In the genomic region with DNA sequence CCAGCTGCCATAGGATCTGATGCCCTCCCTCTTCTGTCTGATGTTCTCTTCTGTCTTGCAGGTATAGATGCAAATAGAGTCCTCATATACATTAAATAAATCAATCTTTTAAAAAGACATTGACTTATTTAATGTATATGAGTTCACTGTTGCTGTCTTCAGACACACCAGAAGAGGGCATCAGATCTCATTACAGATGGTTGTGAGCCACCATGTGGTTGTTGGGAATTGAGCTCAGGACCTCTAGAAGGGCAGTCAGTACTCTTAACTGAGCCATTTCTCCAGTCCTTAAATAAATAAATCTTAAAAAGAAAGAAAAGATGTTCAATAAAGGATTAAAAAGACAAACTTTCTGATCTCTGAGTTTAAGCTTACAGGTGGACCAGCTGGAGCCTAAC, we compare ENCODE assay signal across 9 mouse cellular contexts. TPM values are rescaled to one million over a fixed set of nuclear protein-coding genes. Genes with fewer than 3 reads are reported as not detected.
DNase-seq lines count a peak whose midpoint lies in the region; ATAC-seq and TF ChIP-seq lines count a peak whose summit lies in the region.
"Had no signal": no experiment of that assay in that cellular context is flagged by ENCODE, and none has a peak within 500 bp of the region (broad histone marks: within the 10 kb centered on the region; RNA-seq: fewer than 3 reads in every experiment).

No protein-coding gene starts in this region.

- peak overlapping the region; percentile 95 for H3K4me2 ChIP-seq in heart, embryonic 12.5 days
- peak overlapping the region; percentile 52 for H3K4me2 ChIP-seq in hindbrain, embryonic 11.5 days (replicated peaks; ENCODE audit: low read depth, low read length)

- H3K27ac ChIP-seq in heart, embryonic 12.5 days (ENCODE audit: poor library complexity, severe bottlenecking): peak overlapping the region; percentile 86; the same call in 1 of the 2 replicates
- peak overlapping the region; percentile 27; the same call in 1 of the 2 replicates for H3K27ac ChIP-seq in ES-Bruce4 (ENCODE audit: insufficient read depth, low read length)
- H3K27ac ChIP-seq in hindbrain, embryonic 11.5 days (ENCODE audit: low read depth, low read length): no peak overlapping the region
- H3K27ac ChIP-seq in midbrain, embryonic 10.5 days (replicated peaks): peak overlapping the region; percentile 98

- ATAC-seq in heart, embryonic 12.5 days (ENCODE audit: insufficient number of reproducible peaks, low FRiP score): no peak
- ATAC-seq in hindbrain, embryonic 11.5 days (ENCODE audit: low FRiP score): no peak
- ATAC-seq in CD4-positive, CD25-positive, alpha-beta regulatory T cell, adult 4 months: no peak

- DNase-seq in heart, adult 18-20 months: no peak
- DNase-seq in hindbrain, embryonic 11.5 days (ENCODE audit: low spot score): no peak
- no peak for DNase-seq in midbrain, embryonic 10.5 days (ENCODE audit: low spot score)
- no peak for DNase-seq in ovary, postnatal 10 days (ENCODE audit: low spot score)
- no peak for DNase-seq in spleen, adult 12 weeks (ENCODE audit: low spot score)
- DNase-seq: cerebellum, adult 11 months had no signal

- peak overlapping the region; percentile 84 for H3K9ac ChIP-seq in heart, embryonic 12.5 days
- peak overlapping the region; percentile 93 for H3K9ac ChIP-seq in ES-Bruce4 (ENCODE audit: low read depth, poor library complexity, severe bottlenecking)
- H3K9ac ChIP-seq in hindbrain, embryonic 11.5 days (ENCODE audit: low read depth, low read length): peak overlapping the region; percentile 92

- peaks cover 34% of the 10 kb centered on the region for H3K4me1 ChIP-seq in heart, embryonic 12.5 days (replicated peaks)
- no peaks in the 10 kb centered on the region for H3K4me1 ChIP-seq in ES-Bruce4 (ENCODE audit: control insufficient read depth, insufficient read depth, low read length)
- peaks cover 11% of the 10 kb centered on the region for H3K4me1 ChIP-seq in hindbrain, embryonic 11.5 days (replicated peaks; ENCODE audit: control insufficient read depth, insufficient read depth, low read length)
- peaks cover 39% of the 10 kb centered on the region for H3K4me1 ChIP-seq in midbrain, embryonic 10.5 days

- no peak for TF ChIP-seq POLR2A in ES-Bruce4 (IDR thresholded peaks at IDR 0.05; ENCODE audit: insufficient read depth, low read length)

- H3K36me3 ChIP-seq in heart, embryonic 12.5 days: peaks cover 66% of the 10 kb centered on the region
- peaks cover 44% of the 10 kb centered on the region for H3K36me3 ChIP-seq in ES-Bruce4 (ENCODE audit: control insufficient read depth, insufficient read depth, low read length, poor library complexity, severe bottlenecking)
- peaks cover 14% of the 10 kb centered on the region for H3K36me3 ChIP-seq in hindbrain, embryonic 11.5 days (ENCODE audit: control insufficient read depth, insufficient read depth, low read length)
- peaks cover 80% of the 10 kb centered on the region for H3K36me3 ChIP-seq in midbrain, embryonic 10.5 days

- TF ChIP-seq CTCF in ES-Bruce4 (IDR thresholded peaks at IDR 0.05; ENCODE audit: low read depth, low read length): no peak

- TF ChIP-seq EP300 in ES-Bruce4 (IDR thresholded peaks at IDR 0.05; ENCODE audit: insufficient read depth, low read depth, low read length): no peak

- no peaks in the 10 kb centered on the region for H3K9me3 ChIP-seq in heart, embryonic 12.5 days (replicated peaks)
- no peaks in the 10 kb centered on the region for H3K9me3 ChIP-seq in ES-Bruce4 (replicated peaks; ENCODE audit: control insufficient read depth, insufficient read depth, low read length, poor library complexity, severe bottlenecking)
- H3K9me3 ChIP-seq in hindbrain, embryonic 11.5 days (ENCODE audit: control insufficient read depth, low read length): no peaks in the 10 kb centered on the region
- H3K9me3 ChIP-seq in midbrain, embryonic 10.5 days (replicated peaks): no peaks in the 10 kb centered on the region

- H3K27me3 ChIP-seq in heart, embryonic 12.5 days (replicated peaks): no peaks in the 10 kb centered on the region
- H3K27me3 ChIP-seq in ES-Bruce4 (ENCODE audit: control insufficient read depth, insufficient read depth, low read length, poor library complexity, severe bottlenecking): no peaks in the 10 kb centered on the region
- no peaks in the 10 kb centered on the region for H3K27me3 ChIP-seq in hindbrain, embryonic 11.5 days (ENCODE audit: control insufficient read depth, insufficient read depth, low read length)
- no peaks in the 10 kb centered on the region for H3K27me3 ChIP-seq in midbrain, embryonic 10.5 days (ENCODE audit: low read depth, poor library complexity, severe bottlenecking)

- H3K4me3 ChIP-seq in heart, embryonic 12.5 days: peak overlapping the region; percentile 79
- peak overlapping the region; percentile 99 for H3K4me3 ChIP-seq in ES-Bruce4 (ENCODE audit: low read depth, low read length)
- peak overlapping the region; percentile 89 for H3K4me3 ChIP-seq in hindbrain, embryonic 11.5 days (ENCODE audit: low read depth, low read length)
- H3K4me3 ChIP-seq in midbrain, embryonic 10.5 days: peak overlapping the region; percentile 93

RNA-seq across cellular contexts. Expression of gene Med22, which starts 1.1 kb away (rescaled TPM):
- polyA plus RNA-seq in heart, embryonic 12.5 days (2016; fragmentation: Nextera tagmentation; extraction: Ambion mirVana): 38.4 and 38.9 TPM in 2 replicates
- total RNA-seq in heart, adult 18-20 months (2021): 10 to 100 TPM; 24.7 to 25.6 TPM
- polyA plus RNA-seq in ES-Bruce4 (2011; ENCODE audit: insufficient read depth, insufficient read length, low read depth, missing spikeins): 11.1 and 12.6 TPM in 2 replicates
- polyA plus RNA-seq in hindbrain, embryonic 11.5 days (2014; fragmentation: Nextera tagmentation; extraction: Ambion mirVana): 77.3 and 88.9 TPM in 2 replicates
- polyA plus RNA-seq in midbrain, embryonic 10.5 days (2016; fragmentation: Nextera tagmentation; extraction: Ambion mirVana): 122 and 137 TPM in 2 replicates
- polyA plus RNA-seq in CD4-positive, CD25-positive, alpha-beta regulatory T cell, adult 4 months (2017; shearing (Covaris generic)): 10 to 100 TPM; 10.6 to 19.6 TPM

RNA-seq across cellular contexts. Expression of gene Rpl7a, which starts 1.2 kb away (rescaled TPM):
- polyA plus RNA-seq in heart, embryonic 12.5 days (2016; fragmentation: Nextera tagmentation; extraction: Ambion mirVana): 333 and 341 TPM in 2 replicates
- total RNA-seq in heart, adult 18-20 months (2021): 100 to 1,000 TPM; 282 to 289 TPM
- polyA plus RNA-seq in ES-Bruce4 (2011; ENCODE audit: insufficient read depth, insufficient read length, low read depth, missing spikeins): 717 and 722 TPM in 2 replicates
- polyA plus RNA-seq in hindbrain, embryonic 11.5 days (2014; fragmentation: Nextera tagmentation; extraction: Ambion mirVana): 627 and 628 TPM in 2 replicates
- 595 and 683 TPM in 2 replicates for polyA plus RNA-seq in midbrain, embryonic 10.5 days (2016; fragmentation: Nextera tagmentation; extraction: Ambion mirVana)
- polyA plus RNA-seq in CD4-positive, CD25-positive, alpha-beta regulatory T cell, adult 4 months (2017; shearing (Covaris generic)): 1,000 to 10,000 TPM in 1 of 2 experiments, 100 to 1,000 TPM in 1; 646 to 1,008 TPM

RNA-seq across cellular contexts. Expression of gene Surf6, which starts 6.7 kb away (rescaled TPM):
- polyA plus RNA-seq in heart, embryonic 12.5 days (2016; fragmentation: Nextera tagmentation; extraction: Ambion mirVana): 16.0 and 18.6 TPM in 2 replicates
- 10 to 100 TPM; 11.7 to 14.2 TPM for total RNA-seq in heart, adult 18-20 months (2021)
- polyA plus RNA-seq in ES-Bruce4 (2011; ENCODE audit: insufficient read depth, insufficient read length, low read depth, missing spikeins): 48.3 and 48.5 TPM in 2 replicates
- polyA plus RNA-seq in hindbrain, embryonic 11.5 days (2014; fragmentation: Nextera tagmentation; extraction: Ambion mirVana): 16.7 and 18.4 TPM in 2 replicates
- polyA plus RNA-seq in midbrain, embryonic 10.5 days (2016; fragmentation: Nextera tagmentation; extraction: Ambion mirVana): 32.9 and 35.2 TPM in 2 replicates
- polyA plus RNA-seq in CD4-positive, CD25-positive, alpha-beta regulatory T cell, adult 4 months (2017; shearing (Covaris generic)): 10 to 100 TPM; 27.3 to 56.2 TPM

RNA-seq across cellular contexts. Expression of gene Surf2, which starts 6.8 kb away (rescaled TPM):
- 30.5 and 31.4 TPM in 2 replicates for polyA plus RNA-seq in heart, embryonic 12.5 days (2016; fragmentation: Nextera tagmentation; extraction: Ambion mirVana)
- 10 to 100 TPM; 12.8 to 15.3 TPM for total RNA-seq in heart, adult 18-20 months (2021)
- 47.7 and 62.5 TPM in 2 replicates for polyA plus RNA-seq in ES-Bruce4 (2011; ENCODE audit: insufficient read depth, insufficient read length, low read depth, missing spikeins)
- polyA plus RNA-seq in hindbrain, embryonic 11.5 days (2014; fragmentation: Nextera tagmentation; extraction: Ambion mirVana): 44.6 and 50.7 TPM in 2 replicates
- polyA plus RNA-seq in midbrain, embryonic 10.5 days (2016; fragmentation: Nextera tagmentation; extraction: Ambion mirVana): 53.6 and 58.6 TPM in 2 replicates
- polyA plus RNA-seq in CD4-positive, CD25-positive, alpha-beta regulatory T cell, adult 4 months (2017; shearing (Covaris generic)): 10 to 100 TPM; 51.4 to 64.4 TPM

RNA-seq across cellular contexts. Expression of gene Surf1, which starts 6.9 kb away (rescaled TPM):
- 39.2 and 40.5 TPM in 2 replicates for polyA plus RNA-seq in heart, embryonic 12.5 days (2016; fragmentation: Nextera tagmentation; extraction: Ambion mirVana)
- total RNA-seq in heart, adult 18-20 months (2021): 10 to 100 TPM; 61.3 to 61.6 TPM
- polyA plus RNA-seq in ES-Bruce4 (2011; ENCODE audit: insufficient read depth, insufficient read length, low read depth, missing spikeins): 40.6 and 41.1 TPM in 2 replicates
- 52.9 and 53.9 TPM in 2 replicates for polyA plus RNA-seq in hindbrain, embryonic 11.5 days (2014; fragmentation: Nextera tagmentation; extraction: Ambion mirVana)
- 47.8 and 53.0 TPM in 2 replicates for polyA plus RNA-seq in midbrain, embryonic 10.5 days (2016; fragmentation: Nextera tagmentation; extraction: Ambion mirVana)
- polyA plus RNA-seq in CD4-positive, CD25-positive, alpha-beta regulatory T cell, adult 4 months (2017; shearing (Covaris generic)): 100 to 1,000 TPM; 100 to 116 TPM
